Mouse (Mus musculus) neutrophil, adult 5-6 weeks (primary cell): ENCODE measurements around the gene Nek10. TPM values are rescaled to one million over a fixed set of nuclear protein-coding genes. Genes with fewer than 3 reads are reported as not detected.
"Not testable (repeated sequence)": the region's sequence is repeated elsewhere in the genome, so short reads cannot be mapped to it uniquely, and the experiment has no call there.

ENCODE experiments used
- ATAC-seq: fragments of 151-379, 151-347 bp; 2 replicates; pipeline ENCODE4 v1.8.0; 2017; ENCODE audit warnings: mild to moderate bottlenecking, moderate TSS enrichment; ENCODE audit not compliant: insufficient number of reproducible peaks, poor library complexity, low FRiP score, severe bottlenecking; ENCODE audit errors: extremely low read depth
- total RNA-seq: library from RNA; stranded (forward); fragments of 200-1000 nt; gene quantifications from 2 replicates; pipeline ENCODE4 v1.2.3, GENCODE M21; 2017

Nek10 gene
- total RNA-seq, result 0.12 and 0.35 TPM in 2 replicates

DNA sequence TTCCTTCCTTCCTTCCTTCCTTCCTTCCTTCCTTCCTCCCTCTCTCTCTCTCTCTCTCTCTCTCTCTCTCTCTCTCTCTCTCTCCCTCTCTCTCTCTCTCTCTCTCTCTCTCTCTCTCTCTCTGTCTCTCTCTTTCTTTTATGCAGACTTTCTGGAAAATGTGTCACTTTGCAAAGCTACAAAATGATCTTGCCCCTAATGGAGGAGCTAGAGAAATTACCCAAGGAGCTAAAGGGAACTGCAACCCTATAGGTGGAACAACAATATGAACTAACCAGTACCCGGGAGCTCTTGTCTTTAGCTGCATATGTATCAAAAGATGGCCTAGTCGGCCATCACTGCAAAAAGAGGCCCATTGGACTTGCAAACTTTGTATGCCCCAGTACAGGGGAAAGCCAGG, at the start of gene Nek10:
Gene Nek10 (plus strand): TSS at position 301 of the 400 bp plus-strand sequence.
- not testable (repeated sequence) for ATAC-seq

DNA sequence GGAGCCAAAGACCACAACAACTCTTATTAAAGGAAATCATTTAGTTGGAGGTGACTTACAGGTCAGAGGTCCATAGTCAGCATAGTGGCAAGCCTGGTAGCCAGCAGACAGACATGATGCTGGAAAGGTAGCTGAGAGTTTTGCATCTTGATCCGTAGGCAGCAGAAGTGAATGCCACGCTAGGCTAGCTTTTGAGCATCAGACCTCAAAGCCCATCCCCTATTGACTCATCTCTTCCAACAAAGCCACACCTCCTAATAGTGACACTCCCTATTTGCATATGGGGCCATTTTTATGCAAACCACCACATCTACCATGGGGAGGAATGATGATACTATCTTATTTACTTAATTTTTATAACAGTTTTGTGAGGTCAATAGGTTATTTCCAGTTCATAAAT, 22.0 kb upstream of the Nek10 start:
- ATAC-seq, result 0 out of 2 replicates have a peak, but pooled peaks have one; percentile 13

DNA sequence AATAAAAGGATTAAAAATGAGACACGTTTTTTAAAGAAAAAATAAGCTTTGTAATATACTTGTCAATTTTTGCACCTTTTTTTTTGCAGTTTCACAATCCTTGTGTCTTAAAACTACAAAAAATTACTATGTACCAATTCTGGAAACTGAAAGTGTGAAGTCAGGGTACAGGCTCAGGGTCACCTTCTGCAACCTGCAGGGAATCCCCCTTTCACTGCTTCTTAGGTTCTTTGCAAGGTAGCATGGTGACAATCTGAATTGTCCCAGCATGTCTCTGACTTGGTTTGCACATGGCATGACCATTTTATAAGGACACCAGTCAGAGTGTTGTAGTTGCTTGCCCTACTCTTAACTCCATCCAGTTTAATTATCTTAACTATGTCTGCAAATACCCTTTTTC, 19.0 kb upstream of the Nek10 start:
- ATAC-seq, result no peak

DNA sequence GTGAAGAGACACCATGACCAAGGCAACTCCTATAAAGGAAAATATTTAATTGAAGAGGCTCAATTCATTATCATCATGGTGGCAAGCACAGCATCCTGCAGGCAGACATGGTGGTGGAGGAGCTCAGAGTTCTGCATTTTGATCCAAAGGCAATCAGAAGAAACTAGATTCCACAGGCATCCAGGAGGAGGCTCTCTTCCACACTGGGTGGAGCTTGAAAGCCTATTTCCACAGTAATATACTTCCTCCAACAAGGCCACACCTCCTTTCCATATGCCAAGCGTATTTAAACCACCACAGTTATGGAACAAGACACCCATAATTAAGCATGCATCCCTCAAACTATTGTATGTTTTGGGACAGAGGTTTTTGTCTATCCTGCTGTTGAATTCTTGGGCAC, 16.2 kb upstream of the Nek10 start:
- ATAC-seq, result no peak

DNA sequence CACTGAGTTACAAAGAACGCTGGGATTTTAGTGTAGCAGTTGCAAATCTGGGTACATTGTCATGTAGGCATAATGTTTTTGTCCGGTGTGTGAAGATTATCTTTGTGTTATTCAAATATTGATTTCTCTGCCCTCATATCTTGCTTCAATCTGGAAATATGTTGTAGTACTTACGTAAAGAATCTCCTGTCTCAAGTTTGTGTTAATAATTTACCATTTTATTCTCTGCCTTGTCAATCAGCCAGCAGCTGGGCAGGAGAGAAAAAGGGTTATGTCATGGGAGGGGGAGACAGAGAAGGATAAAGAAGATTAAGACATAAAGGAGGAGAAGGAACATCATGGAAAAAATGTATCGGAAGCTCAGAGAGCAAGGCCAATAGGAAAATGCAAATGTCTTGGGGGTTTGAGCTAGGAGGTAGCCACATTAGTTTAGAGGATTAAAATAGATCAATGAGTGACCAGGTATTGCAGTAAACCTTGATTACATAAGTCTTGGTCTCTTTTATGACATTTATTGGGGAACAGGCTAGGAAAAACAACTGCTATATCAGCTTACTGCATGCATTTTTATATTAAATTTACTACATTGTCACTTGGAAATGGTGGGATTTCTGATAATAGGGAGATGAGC, 13.3 kb upstream of the Nek10 start:
- no peak for ATAC-seq

DNA sequence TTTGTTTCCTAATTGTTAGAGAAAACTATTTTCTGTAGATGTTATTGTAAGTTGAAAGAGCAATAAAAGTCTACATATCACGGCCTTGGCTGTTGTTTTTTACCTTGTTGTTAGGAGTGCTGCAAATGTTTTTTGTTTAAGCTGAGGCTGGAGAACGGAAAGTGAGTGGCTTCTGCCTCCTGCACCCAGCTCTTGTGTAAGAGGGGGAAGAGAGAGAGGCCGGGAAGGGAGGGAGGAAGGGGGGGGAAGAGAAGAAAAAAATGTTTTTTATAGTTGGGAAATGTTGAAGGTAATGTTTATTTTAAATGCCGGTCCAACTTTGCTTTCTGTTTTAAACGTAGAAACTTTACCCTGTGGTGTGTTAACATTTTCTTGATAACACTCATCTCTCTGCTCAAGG, 3.4 kb upstream of the Nek10 start:
- ATAC-seq, result no peak

DNA sequence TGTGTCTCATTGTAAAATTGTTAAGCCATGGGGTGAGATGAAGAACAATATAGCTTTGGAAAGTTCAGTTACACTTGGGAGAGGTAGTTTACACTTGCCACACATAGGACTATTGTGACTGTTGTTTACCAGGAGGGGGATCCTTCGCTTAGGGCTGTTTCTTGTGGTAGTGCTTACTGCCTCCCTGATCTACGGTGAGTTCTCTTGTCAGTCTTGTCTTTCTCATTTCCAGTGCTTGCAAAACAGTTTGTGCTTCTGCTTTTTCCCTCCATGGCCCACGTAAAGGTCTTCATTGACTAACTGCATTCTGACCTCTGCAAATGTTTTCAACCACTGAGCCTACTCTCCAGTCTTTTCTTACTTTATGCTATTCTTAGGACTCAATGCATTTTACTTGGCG, 2.9 kb upstream of the Nek10 start:
- ATAC-seq, result peak; percentile 78

DNA sequence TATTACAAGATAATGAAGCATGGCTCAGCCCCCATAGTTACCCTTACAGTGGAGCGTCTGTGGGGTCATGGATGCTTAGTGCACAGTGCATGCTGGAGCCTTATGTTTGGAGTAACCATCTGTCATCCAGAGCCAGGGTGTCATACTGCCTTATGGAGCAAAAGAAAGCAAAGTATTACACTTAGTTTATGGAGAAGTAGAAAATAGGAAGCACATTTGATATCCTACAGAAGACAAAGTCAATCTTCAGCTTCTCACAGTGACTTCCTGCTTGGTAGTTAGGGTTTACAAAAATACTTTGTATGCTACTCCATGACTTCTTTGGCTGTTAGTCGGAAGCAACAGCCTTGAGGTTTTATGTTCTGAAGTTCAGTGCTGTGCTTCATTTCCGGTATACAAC, 2.4 kb upstream of the Nek10 start:
- ATAC-seq, result peak; percentile 14; the same call in 1 of the 2 replicates

DNA sequence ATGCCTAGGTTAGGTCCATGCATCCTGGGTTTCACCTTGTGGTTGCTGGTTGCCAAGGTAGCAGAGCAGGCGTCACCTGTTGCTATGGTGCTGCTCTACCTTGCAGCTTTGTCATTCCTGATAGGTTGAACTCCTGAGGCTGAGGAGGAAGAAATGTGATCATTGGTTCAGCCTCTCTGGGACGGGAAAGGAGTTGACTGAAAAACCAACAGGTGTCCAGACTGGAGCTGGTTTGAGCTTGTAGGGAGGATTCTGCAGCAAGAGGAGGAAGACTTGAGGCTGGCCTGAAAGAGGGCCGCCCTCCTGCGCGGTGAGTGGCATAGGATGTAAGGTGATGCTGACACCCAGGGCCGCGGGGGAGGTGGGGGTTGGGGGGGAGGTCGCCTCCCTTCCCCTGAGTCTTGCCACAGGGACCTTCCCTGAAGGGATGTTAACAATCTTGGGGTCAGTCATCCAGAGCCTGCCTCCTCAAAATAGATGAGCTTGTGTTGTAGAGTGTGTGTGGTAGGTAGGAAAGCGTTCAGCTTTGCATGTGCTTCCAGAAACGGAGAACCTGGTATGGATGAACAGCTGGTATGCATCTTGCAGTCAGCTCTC, 804 bp downstream of the Nek10 start:
- ATAC-seq, result no peak

DNA sequence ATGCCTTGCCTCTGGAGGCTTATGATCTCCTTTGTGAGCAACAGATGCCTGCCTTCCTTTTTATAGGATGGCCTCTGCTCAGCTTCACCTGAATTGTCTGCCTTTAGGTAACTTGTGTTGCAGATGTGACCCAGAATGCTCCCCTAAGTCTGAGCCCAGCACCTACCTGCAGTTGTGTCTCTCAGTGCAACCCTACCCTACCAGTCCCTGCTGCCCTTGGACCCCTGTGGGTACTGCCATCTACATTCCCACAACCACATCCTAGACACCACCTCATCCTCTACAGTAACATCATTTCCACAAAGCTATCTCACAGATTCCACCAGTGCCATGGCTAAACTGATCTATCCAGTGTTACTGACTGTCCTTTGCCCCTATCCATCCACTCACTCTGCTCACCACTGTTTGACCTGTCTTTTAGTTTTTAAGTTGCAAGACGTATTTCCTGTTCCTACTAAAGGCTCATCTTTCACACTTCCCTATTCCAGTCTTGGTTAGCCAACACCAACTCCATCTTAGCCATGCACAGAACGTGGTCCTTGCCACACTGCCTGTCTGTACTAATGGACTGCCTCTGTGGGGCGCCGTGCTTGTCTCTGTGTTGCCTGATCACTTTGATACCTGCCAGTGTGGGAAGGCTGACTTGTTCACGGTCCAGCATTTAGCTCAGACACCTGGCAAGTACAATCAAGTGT, 1.4 kb downstream of the Nek10 start:
- ATAC-seq, result peak; percentile 65

DNA sequence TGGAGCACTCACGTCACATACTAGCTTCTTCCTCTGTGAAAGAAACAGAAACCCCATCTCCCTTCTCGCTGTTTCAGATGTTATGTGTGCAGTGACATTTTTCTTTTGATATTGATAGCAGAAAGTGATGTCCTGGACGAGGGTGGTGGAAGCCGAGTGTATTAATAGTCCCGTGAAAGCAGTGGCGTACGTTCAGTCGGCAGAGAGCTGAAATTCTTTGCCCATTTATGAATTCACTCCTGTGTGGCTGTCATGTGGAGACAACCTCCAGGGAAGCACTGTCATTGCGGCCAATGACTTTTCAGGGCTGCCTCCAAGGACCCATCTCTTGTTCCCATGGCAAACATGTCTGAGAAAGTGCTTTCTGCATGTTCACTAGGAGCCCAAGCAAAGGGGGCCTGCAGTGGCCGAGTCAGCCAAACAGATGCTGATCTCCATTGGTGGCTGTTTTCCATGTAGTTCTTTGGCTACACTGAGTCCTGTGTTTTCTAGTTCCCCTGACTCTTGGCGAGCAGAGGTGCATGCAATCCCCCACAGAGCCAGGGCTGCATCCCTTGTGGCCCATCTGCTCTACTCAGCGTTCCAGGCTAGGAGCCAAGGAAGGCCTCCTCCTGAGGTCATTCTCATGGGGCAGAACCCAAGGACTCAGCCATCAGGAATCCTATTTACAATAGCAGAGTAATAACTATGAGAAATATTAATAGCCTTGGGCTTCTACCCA, 29.5 kb downstream of the Nek10 start:
- no peak for ATAC-seq

DNA sequence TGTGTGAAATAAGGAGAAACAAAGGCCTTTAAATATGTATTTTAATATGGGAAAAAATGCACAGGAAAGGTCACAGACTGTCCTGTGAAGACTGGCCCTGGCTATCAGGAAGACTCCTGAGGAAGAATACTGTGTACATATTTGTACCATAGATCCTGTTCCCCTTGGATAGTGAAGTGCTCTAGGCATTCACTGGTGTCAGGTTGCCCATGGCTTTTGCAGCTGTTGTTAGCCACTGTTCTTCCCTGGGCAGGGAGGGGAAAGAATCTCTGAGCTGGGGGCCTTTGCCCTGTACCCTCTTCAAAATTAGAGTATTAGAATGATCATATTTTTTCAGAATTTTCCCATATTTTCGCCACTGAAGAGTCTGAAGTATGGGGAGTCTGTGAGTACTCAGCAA, 30.3 kb downstream of the Nek10 start:
- ATAC-seq, result no peak

DNA sequence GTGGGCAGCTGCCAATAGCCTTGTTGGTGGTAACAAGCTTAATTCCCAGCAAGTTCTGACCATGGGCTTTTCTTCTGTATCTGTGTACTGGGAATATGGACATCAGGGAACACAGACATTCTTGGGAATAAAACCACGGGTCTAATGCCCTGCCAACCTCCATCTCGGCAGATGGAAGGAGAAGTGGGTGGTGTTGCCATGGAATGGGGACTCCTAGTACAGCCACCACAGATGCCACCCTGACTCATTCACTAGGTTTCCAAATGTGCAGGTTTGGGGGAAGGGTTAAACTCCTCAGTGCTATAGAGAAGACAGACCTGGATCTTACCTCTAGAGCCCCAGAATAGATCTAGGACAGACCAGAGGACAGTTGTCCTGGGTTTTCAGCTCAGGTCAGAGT, 31.1 kb downstream of the Nek10 start:
- no peak for ATAC-seq

DNA sequence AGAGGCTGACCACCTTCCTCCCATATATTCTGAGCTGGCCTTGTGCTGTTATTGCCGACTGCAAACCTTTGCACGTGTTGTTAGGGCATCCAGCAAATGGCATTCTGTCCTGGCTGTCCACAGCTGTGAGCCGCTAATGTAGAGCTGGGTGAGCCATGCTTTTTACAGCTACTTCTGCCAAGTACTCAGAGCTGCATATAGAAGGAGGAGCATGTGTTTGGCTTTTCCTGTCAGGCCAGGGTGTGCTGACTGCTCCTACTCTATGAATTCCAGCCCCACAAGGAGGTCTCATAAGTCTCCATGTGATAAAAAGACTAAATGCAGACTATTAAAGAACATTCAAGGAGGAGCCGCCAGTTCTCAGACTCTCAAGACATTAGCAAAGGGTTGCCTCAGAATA, 34.4 kb downstream of the Nek10 start:
- ATAC-seq, result no peak

DNA sequence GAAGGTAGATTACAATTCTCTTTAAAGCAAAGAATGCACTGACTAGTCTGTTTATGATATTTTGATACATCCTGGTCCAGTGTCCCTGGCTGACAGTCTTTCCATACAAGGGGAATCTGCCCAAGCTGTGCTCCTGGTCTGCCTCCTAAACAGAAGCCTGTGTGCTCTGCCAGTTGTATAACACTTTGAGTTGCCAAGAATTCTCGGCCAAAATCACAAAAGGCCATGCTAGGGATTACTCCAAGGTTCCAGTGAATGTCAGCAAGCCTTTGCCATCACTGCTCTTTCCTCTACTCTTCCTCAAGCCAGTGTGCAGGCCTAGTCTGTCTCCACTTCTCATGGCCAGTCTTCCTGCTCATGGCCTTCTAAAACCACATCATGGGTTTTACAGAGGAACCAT, 34.9 kb downstream of the Nek10 start:
- no peak for ATAC-seq

DNA sequence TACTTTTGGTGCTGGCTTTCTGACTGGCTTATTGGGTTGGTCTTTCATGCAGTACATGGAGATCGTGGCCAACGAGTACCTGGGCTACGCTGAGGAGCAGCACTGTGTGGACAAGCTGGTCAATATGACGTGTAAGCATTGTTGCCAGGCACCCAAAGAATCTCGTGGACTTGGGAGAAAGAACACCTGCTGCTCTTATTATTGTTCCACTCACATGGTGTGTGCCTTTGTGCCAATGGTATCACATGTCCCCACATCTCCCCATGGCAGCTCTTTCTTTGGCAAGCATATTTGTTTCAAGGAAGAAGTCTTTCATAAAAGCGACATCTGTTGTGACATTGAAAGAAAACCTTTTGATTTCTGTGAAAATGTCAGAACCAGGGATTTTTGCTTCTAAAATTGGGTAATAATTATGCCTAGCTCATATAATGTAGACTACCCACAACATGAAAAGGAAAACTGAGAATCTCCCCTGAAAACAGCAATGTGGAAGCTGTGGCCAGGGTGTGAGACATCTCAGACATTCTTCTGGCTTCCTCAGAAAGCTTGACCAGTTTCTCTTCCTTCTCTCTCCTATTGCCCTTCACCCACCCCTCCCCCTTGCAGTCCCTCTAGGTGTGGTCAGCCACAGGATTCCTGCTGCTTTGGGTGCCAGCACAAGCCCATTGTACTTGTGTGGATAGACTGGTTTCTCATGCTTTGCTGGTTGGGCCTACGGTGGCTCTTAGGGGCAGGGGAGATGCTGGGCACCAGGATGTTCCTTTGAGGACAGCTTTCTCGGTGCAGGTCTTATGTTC, 39.7 kb downstream of the Nek10 start:
- no peak for ATAC-seq

DNA sequence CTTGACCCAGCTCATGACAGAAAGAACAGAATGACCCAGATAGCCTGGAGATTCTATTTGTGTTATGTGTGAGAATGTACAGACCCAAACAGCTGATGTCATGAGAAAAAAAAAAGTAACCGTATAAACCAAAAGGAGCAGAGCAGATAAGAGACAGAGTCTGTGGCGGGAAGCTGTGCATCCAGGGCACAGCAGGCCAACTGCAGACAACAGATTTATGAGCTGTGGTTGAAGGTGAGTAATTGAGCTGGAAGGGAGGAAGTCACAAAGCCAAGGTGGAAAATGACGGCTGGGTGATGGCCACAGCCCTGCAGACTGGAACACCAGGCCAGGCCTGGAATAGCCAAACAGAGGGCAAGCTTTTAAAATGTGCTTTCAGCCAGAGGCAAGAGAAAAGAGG, 49.6 kb downstream of the Nek10 start:
- no peak for ATAC-seq

DNA sequence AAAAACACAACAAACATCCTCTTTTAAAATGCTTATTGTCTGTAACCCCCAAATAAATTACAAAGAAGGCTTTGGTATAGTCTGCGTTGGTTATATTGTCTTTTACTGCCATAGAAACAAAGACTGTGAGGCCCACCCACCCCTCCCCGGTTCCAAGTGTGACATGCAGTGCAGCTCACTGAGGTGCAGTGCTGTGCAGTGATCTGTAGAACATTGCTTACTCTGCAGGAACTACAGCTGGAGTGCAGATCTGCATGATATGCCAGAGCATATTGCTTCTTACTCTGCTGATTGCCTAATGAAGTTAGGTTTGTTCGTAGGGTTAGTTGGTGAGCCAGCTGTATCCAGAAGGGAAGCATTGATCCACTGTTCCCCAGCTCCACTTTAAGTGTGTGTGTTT, 57.1 kb downstream of the Nek10 start:
- no peak for ATAC-seq

DNA sequence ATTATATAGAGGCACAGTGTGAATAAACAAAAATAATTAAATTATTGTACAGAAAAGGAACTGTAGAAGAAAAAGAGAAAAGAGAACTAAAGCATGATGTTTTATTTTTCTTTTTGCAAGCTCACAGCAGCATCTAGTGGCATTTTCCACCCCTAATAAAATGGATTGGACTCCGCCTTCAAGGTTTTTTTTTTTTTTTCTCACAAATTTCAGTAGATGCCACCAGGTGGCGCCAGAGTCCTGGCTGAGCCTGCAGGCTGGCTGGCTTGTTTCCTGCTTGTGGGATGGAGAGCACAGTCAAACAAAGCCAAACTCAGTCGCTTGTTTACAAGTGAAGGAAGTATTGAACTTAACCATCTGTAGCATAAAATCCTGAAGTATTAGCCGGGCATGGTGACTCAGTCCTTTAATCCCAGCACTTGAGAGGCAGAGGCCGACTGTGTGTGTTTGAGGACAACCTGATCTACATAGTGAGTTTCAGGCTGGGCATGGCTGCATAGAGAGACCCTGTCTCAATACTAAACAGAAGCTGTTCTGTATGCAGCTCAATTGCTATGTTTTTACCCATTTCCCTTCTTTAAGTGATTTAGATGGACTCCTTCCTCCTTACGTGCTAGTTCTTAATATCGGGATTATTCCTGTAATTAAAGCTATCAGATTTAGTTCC, 60.6 kb downstream of the Nek10 start:
- ATAC-seq, result peak; percentile 89
